Mouse (Mus musculus) liver (tissue): ENCODE results near the gene Rab3c.

Experiments used
- DNase-seq: peaks from one replicate; pipeline ENCODE4 v3.0.0-alpha.2; 2020; ENCODE audit warnings: mixed read lengths

Rab3c gene

DNA sequence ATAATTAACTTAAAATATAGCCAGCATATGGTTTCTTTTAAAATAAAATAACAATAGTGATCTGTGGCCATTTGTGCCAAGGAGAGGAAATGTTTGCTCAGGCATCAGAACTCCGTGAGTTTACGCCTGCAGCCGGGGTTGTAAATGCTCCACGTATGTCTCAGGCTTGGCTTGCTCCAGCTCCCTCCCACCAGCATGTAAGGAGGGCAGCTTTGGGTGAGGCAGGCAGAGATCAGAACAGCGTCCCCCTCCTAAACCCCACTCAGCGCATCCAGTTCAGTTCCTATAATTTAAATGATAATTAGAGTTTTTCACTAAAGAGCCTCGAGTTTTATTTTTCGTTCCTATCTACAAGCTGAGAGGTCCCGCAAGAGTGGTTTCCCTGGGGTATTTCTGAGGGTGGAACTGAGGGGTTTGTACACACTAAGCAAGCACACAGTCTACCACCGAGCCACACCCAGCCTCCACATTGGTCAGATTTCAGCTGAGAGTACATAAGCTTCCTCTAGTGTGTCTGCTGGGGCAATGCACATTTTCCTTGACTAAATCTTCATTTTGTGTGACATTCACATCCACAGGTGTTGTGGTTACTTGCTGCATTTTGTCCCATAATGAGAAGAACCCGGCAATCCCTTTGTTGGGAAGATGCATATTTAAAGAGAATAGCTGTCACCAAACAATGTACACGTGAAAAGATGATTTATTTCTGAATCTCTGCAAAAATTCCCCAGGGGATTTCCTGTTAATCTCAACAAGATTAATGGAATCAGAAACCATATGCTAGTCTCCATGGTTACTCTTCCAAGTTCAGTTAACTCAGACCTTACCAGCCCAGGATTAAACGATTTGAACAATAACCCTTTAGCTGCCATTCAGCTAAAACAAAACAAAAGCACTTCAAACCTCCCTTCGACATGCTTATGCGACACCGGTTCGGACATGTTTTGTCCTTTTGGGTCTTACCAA is 186.8 kb downstream of the Rab3c start:
- no peak for DNase-seq

DNA sequence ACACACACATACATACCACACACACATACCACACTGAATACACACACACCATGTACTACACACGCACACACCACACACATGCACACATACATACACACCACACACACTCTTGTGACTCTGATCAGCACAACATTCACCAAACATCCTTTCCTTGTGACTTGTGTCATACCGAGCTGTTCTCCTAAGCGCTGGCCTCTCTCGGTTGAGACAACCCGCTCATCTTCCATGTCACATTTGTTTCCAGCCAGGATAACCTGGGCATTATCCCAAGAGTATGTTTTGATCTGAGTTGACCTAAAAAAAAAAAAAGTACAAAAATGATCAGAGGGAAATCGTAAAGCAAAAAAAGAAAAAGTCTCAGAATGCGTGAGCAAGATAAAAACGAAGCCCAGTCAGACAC is 196.8 kb downstream of the Rab3c start:
- DNase-seq, result no peak

DNA sequence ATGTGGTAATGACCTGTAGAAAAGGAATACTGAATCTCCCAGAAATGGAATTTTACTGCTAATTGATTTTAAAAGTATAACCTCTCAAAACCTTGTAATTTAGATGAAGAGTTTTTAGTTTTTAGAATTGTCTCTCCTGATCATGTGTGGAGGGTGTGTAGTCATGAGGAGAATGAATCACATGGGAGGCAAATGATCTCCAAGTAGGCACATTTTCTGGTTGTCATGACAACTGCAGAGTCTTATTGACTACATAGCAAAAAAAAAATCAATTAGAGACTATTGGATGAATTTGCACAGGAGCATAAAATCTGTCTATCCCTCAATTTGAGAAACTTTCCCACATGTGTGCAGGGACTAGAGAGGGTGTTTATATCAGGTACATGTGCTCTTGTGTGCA is 199.6 kb downstream of the Rab3c start:
- no peak for DNase-seq

DNA sequence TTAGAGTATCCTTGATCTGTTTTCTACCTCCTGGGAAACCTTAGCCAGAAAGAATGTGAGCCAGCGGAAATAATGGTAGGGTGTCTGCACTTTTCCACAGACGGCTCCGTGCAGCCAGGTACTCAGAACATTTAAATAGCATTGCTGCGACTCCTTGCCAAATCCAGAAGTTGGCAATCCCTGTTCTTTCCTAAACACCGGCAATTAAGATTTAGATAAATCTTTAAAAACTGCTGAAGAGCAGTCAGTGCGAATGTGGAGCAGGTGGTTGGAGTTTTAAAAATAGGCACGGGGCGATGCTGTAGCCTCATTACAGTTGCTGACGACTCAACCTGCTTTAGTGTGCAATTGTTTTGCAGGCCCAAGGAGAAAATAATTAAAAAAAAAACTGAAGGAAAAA is 205.2 kb downstream of the Rab3c start:
- no peak for DNase-seq

DNA sequence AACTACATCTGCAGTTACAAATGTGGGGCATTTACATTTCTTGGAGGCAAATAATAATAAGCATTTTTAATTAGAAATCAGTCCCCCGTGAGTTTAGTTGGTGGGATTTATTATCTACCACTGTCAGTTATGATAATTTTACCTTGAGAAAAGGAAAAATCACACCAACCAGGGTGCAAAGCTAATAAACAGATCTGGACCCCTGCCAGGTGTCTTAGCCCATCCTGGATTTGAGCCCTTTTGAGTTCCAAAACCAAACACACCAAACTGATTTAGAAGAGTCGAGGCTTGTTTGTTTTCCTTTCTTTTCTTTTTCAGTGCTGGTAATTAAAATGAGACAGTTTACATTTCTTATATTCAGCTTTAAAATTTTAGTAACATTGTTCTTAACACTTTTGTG is 206.6 kb downstream of the Rab3c start:
- no peak for DNase-seq

DNA sequence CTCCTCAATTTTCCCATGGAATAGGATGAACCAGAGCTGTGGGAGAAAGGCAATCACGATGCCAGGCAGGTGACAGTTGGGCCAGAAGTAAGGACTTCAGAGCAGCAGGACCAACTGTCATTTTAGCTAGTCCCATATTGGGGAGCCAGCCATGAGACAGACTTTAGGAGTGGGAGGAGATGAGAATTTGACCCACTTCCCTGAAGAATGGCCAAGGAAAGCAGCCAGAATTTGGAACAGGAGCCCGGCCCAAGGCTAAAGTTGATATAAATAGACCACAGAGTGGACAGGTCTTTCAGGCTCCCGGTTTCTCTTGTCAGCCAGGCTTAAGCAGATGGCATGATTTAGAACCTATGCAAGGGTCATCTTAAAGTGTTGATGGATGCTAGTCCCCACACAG is 213.6 kb downstream of the Rab3c start:
- DNase-seq, result no peak

DNA sequence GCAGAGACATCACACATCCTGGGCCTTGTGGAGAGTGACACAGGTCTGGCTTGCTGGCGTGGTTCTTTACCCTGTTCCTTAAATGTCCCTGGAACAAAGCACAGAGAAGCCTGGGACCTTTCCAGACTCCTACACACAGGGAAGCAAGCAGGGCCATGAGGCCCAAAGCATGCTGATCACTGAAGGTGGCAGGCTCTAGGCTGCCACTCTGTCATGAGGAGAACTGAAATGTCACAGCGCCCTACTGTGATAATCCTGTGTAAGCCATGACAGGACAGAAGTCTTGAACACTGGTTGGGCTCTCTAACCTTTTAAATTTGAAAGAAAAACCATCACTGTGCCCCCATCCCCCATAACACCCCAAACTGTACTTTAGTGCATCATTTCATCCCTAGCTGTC is 214.1 kb downstream of the Rab3c start:
- no peak for DNase-seq

DNA sequence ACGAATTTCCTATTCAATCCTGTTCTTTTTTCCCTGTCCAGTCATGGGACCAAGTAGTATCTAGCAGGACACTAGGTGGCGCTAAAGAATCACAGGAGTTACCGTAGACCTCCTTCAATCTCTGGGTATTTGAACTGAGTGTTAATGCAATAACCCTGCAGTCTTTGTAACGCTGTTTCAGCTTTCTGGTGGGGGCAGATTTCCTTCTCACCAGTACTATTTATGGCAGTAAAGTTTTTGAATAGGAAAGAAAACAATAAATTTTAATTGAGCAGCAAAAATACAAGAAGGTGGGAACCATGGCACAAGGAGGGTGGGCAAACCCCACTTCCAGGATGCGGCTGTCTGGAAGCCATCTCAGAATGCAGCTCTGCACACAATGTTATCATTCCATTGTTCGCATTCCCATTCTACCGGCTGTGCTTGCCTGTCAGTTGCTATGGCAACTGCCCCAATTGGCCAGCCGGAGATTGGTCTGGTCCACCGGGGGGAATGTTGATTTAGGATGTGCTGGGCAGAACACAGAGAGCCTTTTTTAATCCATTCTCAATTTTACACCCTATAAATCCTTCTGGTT is 217.9 kb downstream of the Rab3c start:
- DNase-seq, result peak; percentile 56

DNA sequence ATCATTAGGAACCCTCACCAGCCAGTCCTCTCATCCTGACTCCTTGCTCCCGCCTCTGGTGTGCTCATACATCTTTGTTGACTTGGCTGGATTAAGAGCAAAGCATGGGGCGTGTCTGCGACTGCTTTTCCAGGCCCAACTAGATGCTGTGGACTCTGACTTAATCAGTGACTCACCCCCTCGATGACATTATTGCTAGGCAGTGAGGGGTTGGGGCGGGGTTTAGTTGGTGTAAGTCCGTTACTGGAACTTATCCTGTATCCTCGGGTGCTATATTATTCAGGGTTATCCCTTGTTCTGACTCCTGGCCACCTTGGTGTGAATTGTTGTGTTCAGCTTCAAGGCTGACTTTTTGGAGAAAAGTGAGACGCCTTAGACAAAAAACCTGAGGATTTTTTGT is 218.5 kb downstream of the Rab3c start:
- DNase-seq, result no peak

DNA sequence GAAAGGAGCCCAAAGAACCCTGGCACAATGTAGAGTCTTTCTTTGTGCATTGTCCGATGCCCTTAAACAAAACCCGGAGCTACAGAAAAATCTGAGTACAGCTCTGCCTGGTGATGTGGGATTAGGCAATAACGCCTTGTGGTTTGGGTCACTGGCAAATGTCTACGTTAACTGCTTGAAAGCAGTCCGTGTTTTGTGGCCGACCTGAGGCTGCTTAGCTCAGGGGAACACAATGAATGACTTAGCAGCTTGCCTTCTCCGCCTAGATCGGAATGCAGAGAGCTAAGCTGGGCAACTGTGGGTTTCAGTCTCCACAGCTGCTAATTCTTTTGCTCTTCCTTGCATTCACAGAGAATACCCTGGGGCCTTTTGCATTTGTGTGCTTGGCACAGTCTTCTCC is 226.3 kb downstream of the Rab3c start:
- no peak for DNase-seq

DNA sequence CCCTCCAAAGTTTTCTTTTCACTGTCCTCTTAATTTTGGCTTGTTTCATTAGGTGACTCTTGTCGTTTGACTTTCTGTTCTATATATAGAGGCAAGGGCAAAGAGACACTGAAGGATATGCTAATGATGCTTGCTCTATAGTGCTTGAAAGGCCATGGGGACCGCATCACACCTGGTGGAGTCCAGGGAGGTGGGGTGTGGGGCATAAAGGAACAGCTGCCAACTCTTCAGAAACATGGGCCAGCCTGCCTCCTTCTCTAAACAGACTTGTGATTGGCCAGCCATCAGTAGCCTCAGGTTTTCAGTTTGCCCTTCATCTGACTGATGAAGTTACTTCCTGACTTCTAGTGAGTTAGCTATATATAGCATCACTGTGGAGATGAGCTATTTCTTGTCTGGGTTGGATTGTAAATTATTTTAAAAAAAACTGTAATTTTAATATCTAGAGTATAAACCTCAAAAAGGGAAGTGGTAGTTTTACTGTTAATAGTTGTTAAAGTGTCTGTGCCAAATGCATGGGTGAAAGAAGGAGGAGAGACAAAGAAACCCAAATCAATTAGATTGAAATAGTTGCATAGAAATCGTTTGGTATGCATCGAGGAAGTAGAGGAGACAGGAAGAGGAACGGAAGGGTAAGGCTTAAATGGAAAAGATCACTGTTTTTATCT is 231.9 kb downstream of the Rab3c start:
- DNase-seq, result no peak

DNA sequence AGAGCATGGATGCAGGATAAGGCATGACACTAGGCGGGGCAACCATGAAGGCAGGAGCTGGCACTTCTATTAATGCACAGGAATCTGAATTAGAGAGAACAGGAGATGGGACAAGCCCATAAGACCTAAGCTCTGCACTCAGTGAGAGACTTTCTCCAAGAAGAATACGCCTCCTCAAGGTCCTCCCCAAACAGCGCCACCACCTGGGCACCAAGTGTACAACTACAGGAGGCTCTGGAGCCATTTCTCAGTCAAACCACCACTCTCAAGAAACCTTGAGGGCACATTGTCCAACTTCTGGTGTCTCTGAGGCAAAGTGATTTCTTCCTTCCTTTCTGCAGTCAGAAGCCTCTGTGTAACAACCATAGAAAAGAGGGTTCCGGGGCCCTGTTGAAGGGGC is 236.4 kb downstream of the Rab3c start:
- DNase-seq, result no peak

DNA sequence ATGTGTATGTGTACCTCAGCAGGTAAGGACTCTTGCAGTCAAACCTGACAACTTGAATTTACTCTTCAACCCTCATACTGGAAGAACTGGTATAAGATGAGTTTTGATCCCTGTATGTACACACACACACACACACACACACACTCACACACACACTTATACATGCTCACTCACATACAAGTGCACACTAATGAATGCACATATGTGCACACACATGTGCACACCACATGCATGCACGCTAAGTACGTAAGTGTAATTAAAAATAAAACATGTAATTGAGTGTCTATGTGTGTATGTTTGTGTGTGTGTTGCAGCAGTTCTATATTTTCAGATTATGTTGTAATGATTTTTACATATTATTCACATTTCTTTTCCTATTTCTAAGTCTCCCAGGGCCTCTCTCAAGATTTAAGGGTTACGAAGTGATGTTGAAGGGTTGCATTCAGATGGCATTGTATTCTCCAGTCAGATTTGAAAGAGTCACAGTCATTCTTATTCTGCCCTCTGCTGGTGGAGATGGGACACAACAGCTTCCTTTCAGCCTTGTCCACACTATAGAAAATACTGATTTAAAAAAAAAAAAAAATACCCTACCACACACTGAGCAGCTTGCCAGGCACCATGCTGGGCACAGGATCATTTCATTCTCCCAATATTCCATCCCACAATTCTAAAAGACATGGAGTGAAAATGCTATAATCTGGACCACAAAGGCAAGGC is 240.9 kb downstream of the Rab3c start:
- no peak for DNase-seq

DNA sequence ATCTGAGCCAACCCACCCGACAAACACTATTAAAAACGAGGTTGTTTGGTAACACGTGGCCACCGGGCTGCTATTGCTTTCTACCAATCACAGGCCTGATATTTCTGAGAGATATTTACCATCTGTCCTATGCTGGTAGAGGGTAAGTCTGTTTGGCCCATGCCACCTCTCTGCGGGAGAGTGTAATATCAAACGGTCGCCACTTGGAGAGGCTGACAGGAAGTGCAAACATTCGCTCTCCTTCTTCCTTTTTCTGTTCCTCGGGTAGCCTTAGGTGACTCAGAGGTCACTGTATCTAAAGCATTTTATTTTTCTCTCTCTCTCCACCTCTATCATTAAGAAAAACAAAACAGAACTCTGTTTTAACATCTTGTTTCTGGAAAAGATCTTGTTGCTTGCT is 241.6 kb downstream of the Rab3c start:
- DNase-seq, result no peak

DNA sequence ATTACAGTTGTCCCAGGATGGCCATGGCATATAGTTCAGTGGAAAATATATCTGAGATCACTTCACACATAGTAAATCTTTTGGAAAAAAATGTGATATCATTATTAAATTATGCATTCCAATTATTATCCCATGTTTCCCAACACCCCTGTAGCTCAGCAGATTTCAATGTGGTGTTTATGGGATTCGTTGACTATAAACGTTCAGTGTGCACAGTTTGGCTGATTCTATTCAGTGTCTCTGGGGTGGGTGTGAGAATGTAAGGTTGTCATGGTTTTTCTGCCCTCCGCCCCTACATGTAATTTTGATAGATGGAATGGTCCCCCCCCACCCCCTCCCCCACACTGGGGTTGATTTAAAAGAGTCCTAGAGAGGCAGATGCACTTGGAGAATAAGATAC is 242.3 kb downstream of the Rab3c start:
- DNase-seq, result no peak

DNA sequence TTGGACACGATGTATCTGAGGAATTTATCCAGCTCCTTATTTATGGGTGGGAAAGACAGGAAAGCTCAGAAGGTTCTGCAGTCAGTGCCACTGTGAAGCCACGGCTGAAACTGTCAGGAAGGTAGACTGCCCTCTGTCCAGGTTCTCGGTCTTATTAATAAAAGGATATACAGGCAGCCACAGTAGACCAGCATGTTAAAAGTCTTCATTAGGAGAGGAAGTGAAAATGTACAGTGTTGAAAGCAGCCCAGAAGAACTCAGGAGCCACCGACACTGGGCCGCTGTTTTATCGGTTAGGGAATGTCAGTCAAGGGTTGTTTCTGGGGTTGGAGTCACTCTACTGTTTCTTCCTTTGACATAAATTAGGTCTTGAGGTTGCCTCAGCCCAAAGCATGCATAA is 245.9 kb downstream of the Rab3c start:
- no peak for DNase-seq

DNA sequence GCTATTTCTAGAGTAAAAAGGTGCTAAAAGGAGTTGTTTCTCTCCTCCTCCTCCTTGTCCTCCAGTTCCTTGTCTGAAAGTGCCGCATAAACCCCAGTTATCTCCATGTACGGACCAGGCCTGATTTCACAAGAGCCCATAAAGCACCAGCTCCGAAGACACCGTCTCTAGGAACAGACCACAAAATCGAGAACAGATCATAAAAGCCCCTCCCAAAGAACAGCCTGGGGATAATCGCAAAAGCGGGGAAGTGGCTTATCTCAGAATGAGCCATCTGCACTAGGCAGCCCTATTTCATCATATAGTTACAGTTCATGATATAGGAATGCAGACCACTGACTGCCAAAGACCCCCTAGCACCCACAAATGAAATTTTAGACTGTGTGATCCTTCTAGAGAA is 246.8 kb downstream of the Rab3c start:
- DNase-seq, result no peak

DNA sequence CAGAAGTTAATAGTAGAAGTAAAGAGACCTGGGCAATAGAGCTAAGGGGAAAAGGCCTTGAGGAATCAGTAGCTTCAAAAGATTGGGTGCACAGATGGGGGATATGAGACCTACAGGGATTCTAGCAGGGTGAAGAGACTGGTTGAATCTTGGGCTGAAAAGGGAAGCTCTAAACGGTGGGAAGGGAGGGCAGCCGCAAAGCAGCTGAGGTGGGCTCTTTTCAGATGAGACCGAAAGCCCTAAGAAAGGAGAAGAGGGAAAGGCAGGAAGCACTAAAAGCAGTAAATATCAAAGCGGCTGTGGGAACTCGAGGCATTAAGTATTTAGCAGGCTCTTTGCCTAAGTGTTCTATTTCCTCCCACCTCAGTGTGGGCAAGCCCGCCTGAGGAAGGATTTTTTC is 248.9 kb downstream of the Rab3c start:
- DNase-seq, result no peak

DNA sequence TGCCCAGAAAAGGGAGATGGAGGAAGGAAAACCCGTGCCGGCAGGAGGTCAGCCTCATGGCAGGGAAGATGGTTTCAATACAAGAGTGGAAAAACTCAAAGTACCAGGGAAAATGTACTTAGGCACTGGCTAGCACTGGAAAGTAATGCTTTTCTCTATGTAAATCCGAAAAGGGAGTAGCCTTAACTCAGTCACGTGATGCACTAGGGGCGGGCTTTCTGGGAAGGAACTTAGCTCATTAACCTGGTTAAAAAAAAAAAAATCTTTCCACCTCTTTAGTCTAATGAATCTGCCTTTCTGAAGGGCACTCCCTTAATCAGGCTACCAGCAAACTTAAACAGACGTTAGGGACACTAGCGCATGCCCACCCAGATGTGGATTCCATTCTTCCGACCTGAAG is 249.7 kb downstream of the Rab3c start:
- DNase-seq, result no peak

DNA sequence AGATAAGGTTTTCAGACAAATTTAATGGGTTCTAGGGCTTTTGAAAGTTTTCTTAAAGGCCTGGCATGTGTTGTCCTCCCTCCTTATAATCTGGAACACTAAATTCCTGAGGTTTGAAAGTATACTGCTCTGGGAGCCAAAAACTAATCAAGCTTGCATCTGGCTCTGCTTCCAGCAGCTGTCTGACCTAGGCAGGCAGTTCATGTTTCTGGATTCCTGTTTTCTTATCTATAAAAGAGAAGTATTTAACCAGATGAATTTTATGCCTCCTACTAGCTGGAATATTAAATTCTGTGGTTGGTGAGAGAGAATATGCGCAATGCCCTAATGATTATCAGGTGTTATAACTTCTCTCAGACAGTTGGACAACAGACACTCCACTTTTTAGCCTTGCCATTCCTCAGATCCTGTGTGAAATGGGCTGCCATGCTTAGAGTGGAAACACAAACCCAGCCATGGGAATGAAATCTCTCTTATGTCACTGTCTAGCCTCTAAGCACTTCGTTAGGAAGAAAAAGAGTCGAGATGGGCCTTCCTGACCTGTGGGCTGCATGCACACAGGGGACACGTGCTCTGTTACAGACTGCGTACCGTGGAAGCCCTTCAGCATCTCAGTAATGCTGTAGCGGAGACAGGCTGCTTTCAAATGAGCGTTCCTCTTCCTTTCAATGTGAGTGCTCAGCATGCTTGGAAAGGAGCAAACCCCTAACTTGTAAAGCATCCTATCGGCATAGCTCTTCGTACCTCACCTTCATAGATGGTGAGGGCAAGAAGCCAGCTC is 256.2 kb downstream of the Rab3c start:
- no peak for DNase-seq

DNA sequence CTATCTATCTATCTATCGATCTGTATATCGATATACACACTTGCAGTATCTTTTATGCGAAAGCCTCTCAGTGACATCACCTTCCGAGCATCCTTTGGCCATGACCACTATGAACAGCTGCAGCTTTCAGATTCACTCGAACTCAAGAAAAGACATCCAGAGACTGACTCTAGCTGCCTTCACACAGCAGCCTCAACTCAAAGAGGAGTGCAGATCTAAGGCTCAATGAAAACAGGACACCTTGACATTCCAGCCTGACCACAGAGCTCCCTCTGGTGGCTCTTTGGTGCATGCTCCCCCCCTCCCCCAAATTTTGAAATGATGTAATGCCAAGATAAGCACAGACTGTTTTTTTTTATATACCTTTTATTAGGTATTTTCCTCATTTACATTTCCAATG is 257.8 kb downstream of the Rab3c start:
- no peak for DNase-seq

DNA sequence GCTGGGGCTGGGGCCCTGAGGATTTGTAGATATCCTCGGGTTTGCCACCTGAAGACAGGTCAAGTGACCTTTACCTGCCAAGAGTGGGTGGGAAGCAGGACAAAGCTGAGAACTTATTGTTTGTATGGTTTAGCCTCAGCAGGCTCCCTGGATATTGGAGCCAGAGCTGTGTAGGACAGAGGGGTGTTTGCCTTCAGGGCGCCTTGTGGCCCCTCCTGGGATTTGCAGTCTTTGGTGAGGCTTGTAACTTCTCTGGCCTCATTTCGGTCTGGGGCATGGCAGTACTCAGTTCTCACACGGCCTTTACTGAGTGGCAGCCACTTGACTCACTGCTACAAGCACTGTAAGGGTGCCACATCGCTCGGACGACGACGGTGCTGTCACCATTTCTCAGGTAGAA is 261.0 kb downstream of the Rab3c start:
- DNase-seq, result no peak
